8 mouse cellular contexts compared by ENCODE assay signal in the genomic region with DNA sequence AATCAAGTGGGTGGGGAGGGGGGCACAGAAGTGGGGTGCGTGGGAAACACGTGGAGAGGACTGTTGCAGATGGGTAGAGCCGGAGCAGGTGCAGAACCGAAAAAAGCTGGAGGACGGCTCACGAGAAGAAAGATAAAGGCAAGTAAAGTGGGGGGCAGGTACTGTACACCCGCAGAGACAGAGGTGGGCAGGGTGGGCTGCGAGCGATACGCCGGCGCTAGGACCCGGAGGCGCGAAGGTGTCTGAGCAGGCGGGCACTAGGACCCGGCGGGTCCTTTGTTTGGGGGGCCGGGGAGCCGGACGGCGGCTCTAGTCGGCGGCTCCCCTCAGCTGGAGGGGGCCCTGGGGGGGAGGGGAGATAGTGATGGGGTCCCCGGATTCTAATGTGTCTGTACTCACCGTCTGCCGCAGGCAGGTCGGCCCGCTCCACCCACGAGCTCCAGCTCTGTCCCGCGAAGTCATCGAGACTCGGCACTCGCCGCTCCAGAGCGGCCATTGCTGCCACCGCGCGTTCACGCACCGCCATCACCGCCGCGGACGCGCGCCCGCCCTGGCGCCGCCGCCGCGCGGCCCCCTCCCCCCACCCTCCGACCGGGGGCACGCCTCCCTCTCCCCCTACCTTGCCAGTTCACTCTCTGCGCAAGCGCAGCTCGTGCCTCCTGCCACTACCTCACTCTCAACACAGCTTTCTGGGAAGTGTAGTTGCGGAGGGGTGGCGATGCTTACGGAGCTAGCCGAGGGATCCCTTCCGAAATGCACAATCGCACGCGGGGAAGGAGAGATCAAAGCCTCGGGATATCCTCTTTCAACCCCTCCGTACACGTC. TPM values are rescaled to one million over a fixed set of nuclear protein-coding genes. Genes with fewer than 3 reads are reported as not detected.
DNase-seq lines count a peak whose midpoint lies in the region; ATAC-seq and TF ChIP-seq lines count a peak whose summit lies in the region.

No protein-coding gene starts in this region.

- peak overlapping the region; percentile 85 for H3K4me2 ChIP-seq in embryonic facial prominence, embryonic 15.5 days (replicated peaks)
- H3K4me2 ChIP-seq in limb, embryonic 14.5 days (replicated peaks; ENCODE audit: low read depth, low read length, severe bottlenecking): peak overlapping the region; percentile 87
- peak overlapping the region; percentile 81 for H3K4me2 ChIP-seq in midbrain, postnatal 0 days (ENCODE audit: low read depth, low read length, poor library complexity, severe bottlenecking)

- H3K9me3 ChIP-seq in embryonic facial prominence, embryonic 15.5 days (replicated peaks): no peaks in the 10 kb centered on the region
- H3K9me3 ChIP-seq in limb, embryonic 14.5 days (ENCODE audit: control insufficient read depth, low read length): no peaks in the 10 kb centered on the region
- H3K9me3 ChIP-seq in midbrain, postnatal 0 days (ENCODE audit: low read length): no peaks in the 10 kb centered on the region

- H3K9ac ChIP-seq in embryonic facial prominence, embryonic 15.5 days: peak overlapping the region; percentile 58
- H3K9ac ChIP-seq in limb, embryonic 14.5 days (ENCODE audit: low read depth, low read length, severe bottlenecking): peak overlapping the region; percentile 88
- peak overlapping the region; percentile 64 for H3K9ac ChIP-seq in midbrain, postnatal 0 days (replicated peaks; ENCODE audit: low read length, poor library complexity, severe bottlenecking)

- no peak for TF ChIP-seq CTCF in bone marrow, adult 2 months (IDR thresholded peaks at IDR 0.05; ENCODE audit: control insufficient read depth, insufficient read depth, low read length)
- no peak for TF ChIP-seq CTCF in midbrain, postnatal 0 days (IDR thresholded peaks at IDR 0.05)

- ATAC-seq in embryonic facial prominence, embryonic 15.5 days (ENCODE audit: insufficient number of reproducible peaks, low FRiP score, low TSS enrichment, low read depth): peak; percentile 95
- peak; percentile 94 for ATAC-seq in limb, embryonic 14.5 days (ENCODE audit: low FRiP score, low read depth)
- ATAC-seq in midbrain, postnatal 0 days (ENCODE audit: low FRiP score): peak; percentile 95

- TF ChIP-seq POLR2A in bone marrow, adult 2 months (IDR thresholded peaks at IDR 0.05; ENCODE audit: borderline replicate concordance, control insufficient read depth, low read depth, low read length): peak; percentile 68; the same call in 1 of the 2 replicates
- peak; percentile 62 for TF ChIP-seq POLR2A in limb, embryonic 14.5 days (IDR thresholded peaks at IDR 0.05; ENCODE audit: borderline replicate concordance, extremely low read depth, insufficient read depth, insufficient read length)

- peak; percentile 96 for DNase-seq in 416B (ENCODE audit: low read depth)
- peak; percentile 92 for DNase-seq in heart, adult 8-10 months (ENCODE audit: low spot score)
- peak; percentile 95 for DNase-seq in kidney, adult 9 months
- peak; percentile 97 for DNase-seq in limb, embryonic 14.5 days (ENCODE audit: low spot score)
- peak; percentile 99 for DNase-seq in midbrain, postnatal 0 days (ENCODE audit: low spot score)
- peak; percentile 75 to 76 for DNase-seq in spleen, postnatal 14 days (ENCODE audit: low spot score in 2 of 2)

- WGBS in bone marrow, adult 2 months: under 1% methylated on average over 72 of the region's 72 CpGs
- under 1% methylated on average over 69 of the region's 72 CpGs for WGBS in embryonic facial prominence, embryonic 15.5 days
- WGBS in limb, embryonic 14.5 days: under 1% methylated on average over 45 of the region's 72 CpGs
- under 1% methylated on average over 57 of the region's 72 CpGs for WGBS in midbrain, postnatal 0 days

- peaks cover 2% of the 10 kb centered on the region; the same call in 1 of the 2 replicates for H3K4me1 ChIP-seq in bone marrow, adult 2 months (ENCODE audit: control insufficient read depth, insufficient read depth, low read length)
- peaks cover 36% of the 10 kb centered on the region for H3K4me1 ChIP-seq in embryonic facial prominence, embryonic 15.5 days
- H3K4me1 ChIP-seq in limb, embryonic 14.5 days (ENCODE audit: control insufficient read depth, insufficient read depth, low read length): peaks cover 18% of the 10 kb centered on the region
- H3K4me1 ChIP-seq in midbrain, postnatal 0 days (ENCODE audit: insufficient read depth, low read length): peaks cover 14% of the 10 kb centered on the region

- H3K36me3 ChIP-seq in embryonic facial prominence, embryonic 15.5 days: peaks cover 23% of the 10 kb centered on the region
- peaks cover 24% of the 10 kb centered on the region for H3K36me3 ChIP-seq in limb, embryonic 14.5 days (ENCODE audit: control insufficient read depth, insufficient read depth, low read length)
- H3K36me3 ChIP-seq in midbrain, postnatal 0 days (ENCODE audit: insufficient read depth, low read length): peaks cover 21% of the 10 kb centered on the region

- H3K27ac ChIP-seq in bone marrow, adult 2 months (ENCODE audit: control insufficient read depth, insufficient read depth, low read depth, low read length, poor library complexity): peak overlapping the region; percentile 80
- peak overlapping the region; percentile 93 for H3K27ac ChIP-seq in embryonic facial prominence, embryonic 15.5 days (replicated peaks)
- H3K27ac ChIP-seq in limb, embryonic 14.5 days (replicated peaks; ENCODE audit: low read depth, low read length): peak overlapping the region; percentile 96
- H3K27ac ChIP-seq in midbrain, postnatal 0 days (ENCODE audit: low read depth, low read length): peak overlapping the region; percentile 96

- peak overlapping the region; percentile 84 for H3K4me3 ChIP-seq in bone marrow, adult 2 months (replicated peaks; ENCODE audit: control insufficient read depth, low read depth, low read length)
- peak overlapping the region; percentile 62 for H3K4me3 ChIP-seq in embryonic facial prominence, embryonic 15.5 days (replicated peaks)
- H3K4me3 ChIP-seq in limb, embryonic 14.5 days (replicated peaks; ENCODE audit: low read length): peak overlapping the region; percentile 65
- H3K4me3 ChIP-seq in midbrain, postnatal 0 days (ENCODE audit: low read depth, low read length): peak overlapping the region; percentile 60

- H3K27me3 ChIP-seq in embryonic facial prominence, embryonic 15.5 days: no peaks in the 10 kb centered on the region
- no peaks in the 10 kb centered on the region for H3K27me3 ChIP-seq in limb, embryonic 14.5 days (ENCODE audit: control insufficient read depth, insufficient read depth, low read length)
- H3K27me3 ChIP-seq in midbrain, postnatal 0 days (ENCODE audit: insufficient read depth, low read length): no peaks in the 10 kb centered on the region

RNA-seq across cellular contexts. Expression of gene Atxn7l2, which starts 0.6 kb away (rescaled TPM):
- polyA plus RNA-seq in bone marrow, adult 2 months (2011; ENCODE audit: insufficient read depth, insufficient read length, low replicate concordance, missing spikeins): 3.4 and 10.1 TPM in 2 replicates
- polyA plus RNA-seq in embryonic facial prominence, embryonic 15.5 days (2015; fragmentation: Nextera tagmentation; extraction: Ambion mirVana): 18.4 and 20.4 TPM in 2 replicates
- total RNA-seq in heart, adult 8-10 months (2022): 1 to 10 TPM; 1.7 to 2.7 (median 2.3) TPM
- 37.0 and 45.2 TPM in 2 replicates for polyA plus RNA-seq in limb, embryonic 14.5 days (2012; rRNA removed)
- polyA plus RNA-seq in limb, embryonic 14.5 days (2014; fragmentation: Nextera tagmentation; extraction: Ambion mirVana): 22.9 and 23.7 TPM in 2 replicates
- 22.5 and 24.9 TPM in 2 replicates for total RNA-seq in midbrain, postnatal 0 days (2014; rRNA removed)
- 16.1 and 19.3 TPM in 2 replicates for polyA plus RNA-seq in midbrain, postnatal 0 days (2015; fragmentation: Nextera tagmentation; extraction: Ambion mirVana)

RNA-seq across cellular contexts. Expression of gene Cyb561d1, which starts 9.1 kb away (rescaled TPM):
- 3.8 and 12.1 TPM in 2 replicates for polyA plus RNA-seq in bone marrow, adult 2 months (2011; ENCODE audit: insufficient read depth, insufficient read length, low replicate concordance, missing spikeins)
- polyA plus RNA-seq in embryonic facial prominence, embryonic 15.5 days (2015; fragmentation: Nextera tagmentation; extraction: Ambion mirVana): 2.8 and 3.0 TPM in 2 replicates
- total RNA-seq in heart, adult 8-10 months (2022): 1 to 10 TPM; 5.4 to 8.3 (median 6.5) TPM
- polyA plus RNA-seq in limb, embryonic 14.5 days (2012; rRNA removed): 3.8 and 5.0 TPM in 2 replicates
- polyA plus RNA-seq in limb, embryonic 14.5 days (2014; fragmentation: Nextera tagmentation; extraction: Ambion mirVana): 1.7 and 2.0 TPM in 2 replicates
- total RNA-seq in midbrain, postnatal 0 days (2014; rRNA removed): 3.7 and 4.9 TPM in 2 replicates
- 3.5 and 4.0 TPM in 2 replicates for polyA plus RNA-seq in midbrain, postnatal 0 days (2015; fragmentation: Nextera tagmentation; extraction: Ambion mirVana)

RNA-seq across cellular contexts. Expression of gene Sypl2, which starts 16.3 kb away (rescaled TPM):
- polyA plus RNA-seq in bone marrow, adult 2 months (2011; ENCODE audit: insufficient read depth, insufficient read length, low replicate concordance, missing spikeins): 0.37 TPM in 1 of 2 replicates, not detected in the other
- polyA plus RNA-seq in embryonic facial prominence, embryonic 15.5 days (2015; fragmentation: Nextera tagmentation; extraction: Ambion mirVana): 2.7 and 3.3 TPM in 2 replicates
- 1 to 10 TPM; 1.3 to 2.4 (median 2.1) TPM for total RNA-seq in heart, adult 8-10 months (2022)
- polyA plus RNA-seq in limb, embryonic 14.5 days (2012; rRNA removed): 3.7 and 4.0 TPM in 2 replicates
- polyA plus RNA-seq in limb, embryonic 14.5 days (2014; fragmentation: Nextera tagmentation; extraction: Ambion mirVana): 2.1 and 2.7 TPM in 2 replicates
- 0.42 and 0.55 TPM in 2 replicates for total RNA-seq in midbrain, postnatal 0 days (2014; rRNA removed)
- 0.10 and 0.17 TPM in 2 replicates for polyA plus RNA-seq in midbrain, postnatal 0 days (2015; fragmentation: Nextera tagmentation; extraction: Ambion mirVana)

RNA-seq across cellular contexts. Expression of gene Amigo1, which starts 24.0 kb away (rescaled TPM):
- 0.75 and 1.9 TPM in 2 replicates for polyA plus RNA-seq in bone marrow, adult 2 months (2011; ENCODE audit: insufficient read depth, insufficient read length, low replicate concordance, missing spikeins)
- polyA plus RNA-seq in embryonic facial prominence, embryonic 15.5 days (2015; fragmentation: Nextera tagmentation; extraction: Ambion mirVana): 6.3 and 6.8 TPM in 2 replicates
- 10 to 100 TPM; 17.2 to 18.9 (median 18.1) TPM for total RNA-seq in heart, adult 8-10 months (2022)
- 11.3 and 14.8 TPM in 2 replicates for polyA plus RNA-seq in limb, embryonic 14.5 days (2012; rRNA removed)
- 5.4 and 5.7 TPM in 2 replicates for polyA plus RNA-seq in limb, embryonic 14.5 days (2014; fragmentation: Nextera tagmentation; extraction: Ambion mirVana)
- 35.5 and 37.8 TPM in 2 replicates for total RNA-seq in midbrain, postnatal 0 days (2014; rRNA removed)
- polyA plus RNA-seq in midbrain, postnatal 0 days (2015; fragmentation: Nextera tagmentation; extraction: Ambion mirVana): 12.2 and 12.6 TPM in 2 replicates

RNA-seq across cellular contexts. Expression of gene Psma5, which starts 46.6 kb away (rescaled TPM):
- polyA plus RNA-seq in bone marrow, adult 2 months (2011; ENCODE audit: insufficient read depth, insufficient read length, low replicate concordance, missing spikeins): 37.3 and 60.9 TPM in 2 replicates
- 263 and 265 TPM in 2 replicates for polyA plus RNA-seq in embryonic facial prominence, embryonic 15.5 days (2015; fragmentation: Nextera tagmentation; extraction: Ambion mirVana)
- 10 to 100 TPM; 46.3 to 59.0 (median 50.8) TPM for total RNA-seq in heart, adult 8-10 months (2022)
- 148 and 177 TPM in 2 replicates for polyA plus RNA-seq in limb, embryonic 14.5 days (2012; rRNA removed)
- polyA plus RNA-seq in limb, embryonic 14.5 days (2014; fragmentation: Nextera tagmentation; extraction: Ambion mirVana): 301 and 312 TPM in 2 replicates
- total RNA-seq in midbrain, postnatal 0 days (2014; rRNA removed): 93.3 and 102 TPM in 2 replicates
- polyA plus RNA-seq in midbrain, postnatal 0 days (2015; fragmentation: Nextera tagmentation; extraction: Ambion mirVana): 221 and 224 TPM in 2 replicates

Comparison
In these comparisons a context has a peak if more than half of its experiments do, and no peak if none do; other contexts are left out.
1. Peak in every context shown above with its lines: DNase-seq, ATAC-seq, H3K4me3 ChIP-seq and H3K27ac ChIP-seq.